Mouse (Mus musculus) neutrophil, adult 5-6 weeks (primary cell): ENCODE measurements around the gene Prkcg. TPM values are rescaled to one million over a fixed set of nuclear protein-coding genes. Genes with fewer than 3 reads are reported as not detected.
A peak's percentile ranks its signal among the peaks of the same experiment; 100 is the strongest.

Experiments
- ATAC-seq: fragments of 151-379, 151-347 bp; 2 replicates; pipeline ENCODE4 v1.8.0; 2017; ENCODE audit warnings: mild to moderate bottlenecking, moderate TSS enrichment; ENCODE audit not compliant: insufficient number of reproducible peaks, poor library complexity, low FRiP score, severe bottlenecking; ENCODE audit errors: extremely low read depth
- total RNA-seq: library from RNA; stranded (forward); fragments of 200-1000 nt; gene quantifications from 2 replicates; pipeline ENCODE4 v1.2.3, GENCODE M21; 2017

Prkcg gene
- total RNA-seq, 1 experiment from 2014 or later, result 8.7 TPM

- no peak for ATAC-seq
Measured at GRCm38 (mm10) chr7:3306400-3306799, 17.4 kb downstream of the Prkcg start.

DNA sequence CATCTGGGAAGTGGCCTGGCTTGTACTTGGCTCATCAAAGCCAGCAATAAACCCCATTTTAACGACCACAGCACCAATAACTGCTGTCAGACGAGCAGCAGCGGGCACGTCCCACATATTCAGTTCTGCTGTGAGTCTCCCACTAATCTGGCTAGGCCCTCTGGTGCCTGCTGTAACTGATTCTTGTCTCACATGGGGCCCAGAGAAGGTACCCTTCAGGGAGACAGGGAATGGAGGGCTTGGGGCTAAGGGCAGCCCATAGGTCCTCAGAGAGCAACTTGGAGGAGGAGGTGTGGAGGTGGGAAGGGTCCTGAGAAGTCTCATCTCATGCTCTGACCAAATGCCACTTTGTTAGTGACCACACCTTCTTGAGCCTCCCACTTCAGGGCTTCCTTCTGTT lies 19.7 kb downstream of the Prkcg start:
- no peak for ATAC-seq

- ATAC-seq, result no peak
Measured at GRCm38 (mm10) chr7:3310233-3310632, 21.3 kb downstream of the Prkcg start.

GRCm38 (mm10) chr7:3313571-3313970 lies 24.6 kb downstream of the Prkcg start:
- no peak for ATAC-seq

GRCm38 (mm10) chr7:3314121-3314520 lies 25.1 kb downstream of the Prkcg start:
- ATAC-seq, result no peak

GRCm38 (mm10) chr7:3317704-3318103 lies 28.7 kb downstream of the Prkcg start:
- no peak for ATAC-seq

GRCm38 (mm10) chr7:3320856-3321255 lies 31.9 kb downstream of the Prkcg start:
- no peak for ATAC-seq

DNA sequence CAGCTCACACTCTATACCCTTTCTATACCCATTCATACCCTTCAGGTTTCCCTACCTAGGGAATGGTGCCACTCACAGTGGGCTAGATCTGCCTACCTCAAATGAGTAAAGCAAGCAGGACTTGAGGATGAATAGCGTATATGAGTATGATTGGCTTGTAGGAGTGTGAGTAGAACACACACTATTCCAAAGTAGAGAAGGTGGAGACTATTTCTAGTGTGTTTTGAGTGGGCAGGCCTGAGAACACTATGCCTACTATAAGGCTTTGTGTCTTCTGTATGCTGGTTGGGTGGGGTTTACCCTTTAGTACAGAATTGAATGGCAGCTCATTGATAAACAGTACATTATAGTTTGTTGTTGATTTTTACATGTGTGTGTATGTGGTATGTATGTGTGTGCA lies 34.8 kb downstream of the Prkcg start:
- ATAC-seq, result no peak

DNA sequence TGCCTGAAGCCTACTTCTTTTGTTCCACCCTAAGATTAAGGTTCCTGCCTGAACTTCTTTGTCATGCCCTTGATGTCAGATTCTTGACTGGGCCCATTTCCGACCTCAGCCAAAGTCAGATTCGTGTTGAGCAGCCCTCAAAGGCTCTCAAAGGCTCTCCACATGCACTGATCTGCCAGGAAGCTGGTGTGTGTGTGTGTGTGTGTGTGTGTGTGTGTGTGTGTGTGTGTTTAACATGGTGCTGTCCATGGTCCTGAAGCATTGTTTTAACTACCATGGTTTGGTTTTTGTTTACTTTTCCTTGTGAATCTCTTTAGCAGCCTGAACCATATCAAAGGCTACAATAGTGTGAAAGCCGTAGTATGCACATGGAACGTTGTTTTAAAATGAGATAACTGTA lies 39.0 kb downstream of the Prkcg start:
- no peak for ATAC-seq

GRCm38 (mm10) chr7:3329776-3330546 lies 41.0 kb downstream of the Prkcg start:
- ATAC-seq, result peak; percentile 80; the same call in 1 of the 2 replicates

GRCm38 (mm10) chr7:3331171-3331570 lies 42.2 kb downstream of the Prkcg start:
- no peak for ATAC-seq

DNA sequence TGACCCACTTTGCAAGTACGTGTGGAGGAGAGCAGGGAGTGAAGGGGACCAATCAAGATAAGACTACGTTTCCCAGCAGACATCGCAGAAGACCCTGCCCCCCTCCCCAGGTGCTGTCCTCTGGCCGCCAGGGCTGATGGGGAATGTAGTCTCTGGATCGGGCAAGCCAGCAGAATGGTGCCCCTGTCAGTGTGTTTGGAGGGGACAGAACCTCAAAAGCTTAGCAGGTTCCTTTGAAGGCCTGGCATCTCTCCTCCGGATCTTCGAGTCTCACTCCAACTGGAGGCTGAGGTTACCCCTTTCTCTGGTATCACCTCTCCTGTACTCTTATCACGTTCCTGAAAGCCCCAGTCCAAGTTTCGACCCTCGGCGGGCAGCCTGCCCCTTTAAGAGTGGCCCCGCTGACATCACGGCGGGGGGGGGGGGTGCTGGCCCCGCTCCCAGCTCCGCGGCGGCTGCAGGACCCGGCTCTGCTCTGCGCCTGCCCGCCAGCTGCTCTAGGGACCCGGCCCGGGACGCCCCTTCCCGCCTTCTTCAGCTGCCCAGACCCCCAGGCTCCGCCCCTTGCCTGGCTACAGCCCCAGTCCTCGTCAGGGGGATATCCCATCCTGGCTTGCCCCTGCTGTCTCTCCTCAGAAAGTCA lies 42.7 kb downstream of the Prkcg start:
- ATAC-seq, result no peak

GRCm38 (mm10) chr7:3332224-3332615 lies 43.2 kb downstream of the Prkcg start:
- no peak for ATAC-seq

GRCm38 (mm10) chr7:3332619-3333521 lies 43.9 kb downstream of the Prkcg start, which contains the start of gene Cacng7:
Cacng7 (plus strand) TSS chr7:3332955.
- ATAC-seq, result no peak

DNA sequence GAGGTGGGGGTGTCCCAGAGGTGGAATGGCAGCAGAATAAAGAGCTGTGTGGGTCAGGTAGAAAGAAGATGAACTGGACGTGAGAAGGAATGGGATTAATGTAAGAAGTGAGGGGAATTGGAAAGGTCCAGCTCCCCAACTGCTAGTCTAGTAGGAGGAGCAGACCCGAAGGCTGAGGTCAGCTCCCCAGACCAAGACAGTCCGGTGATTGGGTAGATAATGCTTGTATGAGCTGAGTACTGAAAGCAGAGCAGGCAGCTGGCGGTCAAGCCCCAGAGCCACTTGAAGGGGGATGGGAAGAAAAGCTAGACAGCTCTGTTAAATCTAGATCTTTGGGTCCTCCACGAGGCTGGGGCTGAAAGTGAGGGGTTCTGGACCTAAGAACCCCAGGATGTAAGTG lies 44.6 kb downstream of the Prkcg start:
- no peak for ATAC-seq

- no peak for ATAC-seq
Measured at GRCm38 (mm10) chr7:3336412-3336811, 47.4 kb downstream of the Prkcg start.

GRCm38 (mm10) chr7:3338286-3338935 lies 49.4 kb downstream of the Prkcg start:
- no peak for ATAC-seq

DNA sequence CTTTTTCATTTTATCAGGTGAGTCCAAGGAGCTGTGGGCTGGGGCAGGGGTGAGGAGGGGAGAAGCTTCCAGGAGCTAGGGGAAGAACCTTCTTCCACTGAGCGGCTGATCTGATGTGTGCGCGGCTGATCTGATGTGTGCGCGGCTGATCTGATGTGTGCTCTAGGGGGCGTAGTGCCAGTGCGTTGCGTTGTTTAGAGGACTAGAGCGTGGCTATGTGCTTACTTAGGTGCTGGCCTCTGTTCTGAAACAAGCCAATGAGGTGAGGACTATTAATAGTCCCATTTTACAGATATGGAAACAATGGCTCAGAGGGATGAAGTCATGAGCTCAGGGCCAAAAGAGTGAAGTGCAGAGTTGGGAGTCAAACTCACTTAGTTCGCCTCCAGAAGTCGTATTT lies 50.0 kb downstream of the Prkcg start:
- no peak for ATAC-seq

DNA sequence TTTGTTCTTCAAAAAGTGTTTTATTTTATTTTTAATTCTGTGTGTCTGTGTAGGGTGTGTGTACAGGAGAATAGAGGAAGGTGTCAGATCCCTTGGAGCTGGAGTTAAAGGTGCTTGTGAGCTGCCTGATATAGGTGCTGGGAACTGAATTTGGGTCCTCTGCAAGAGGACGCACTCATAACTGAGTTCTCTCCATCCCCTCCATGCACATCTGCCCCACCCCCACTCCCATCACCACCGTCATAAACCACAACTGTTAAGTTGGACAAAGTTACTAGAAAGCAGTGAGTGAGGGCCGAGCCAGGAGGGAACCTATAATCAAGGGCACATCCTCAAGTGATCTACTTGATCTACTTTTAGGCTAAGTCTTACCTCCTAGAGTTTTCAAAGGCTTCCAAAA lies 54.9 kb downstream of the Prkcg start:
- ATAC-seq, result no peak
